11 mouse cellular contexts compared by ENCODE assay signal in genomic region chr11:102770662-102771435, GRCm38 (mm10). TPM values are rescaled to one million over a fixed set of nuclear protein-coding genes. Genes with fewer than 3 reads are reported as not detected.
DNase-seq lines count a peak whose midpoint lies in the region; ATAC-seq lines count a peak whose summit lies in the region.
"Had no signal": no experiment of that assay in that cellular context is flagged by ENCODE, and none has a peak within 500 bp of the region (broad histone marks: within the 10 kb centered on the region; RNA-seq: fewer than 3 reads in every experiment).

No protein-coding gene starts in this region.

- peak overlapping the region; percentile 7; the same call in 1 of the 2 replicates for H3K9ac ChIP-seq in heart, embryonic 14.5 days (ENCODE audit: low read length)
- peak overlapping the region; percentile 36 for H3K9ac ChIP-seq in embryonic facial prominence, embryonic 13.5 days

- WGBS in heart, embryonic 14.5 days, result 28% methylated on average over 15 of the region's 15 CpGs
- 28% methylated on average over 15 of the region's 15 CpGs for WGBS in embryonic facial prominence, embryonic 13.5 days

- H3K36me3 ChIP-seq in heart, embryonic 14.5 days (ENCODE audit: control insufficient read depth, insufficient read depth, low read length), result no peaks in the 10 kb centered on the region
- H3K36me3 ChIP-seq in embryonic facial prominence, embryonic 13.5 days, result no peaks in the 10 kb centered on the region

- ATAC-seq in heart, embryonic 14.5 days (ENCODE audit: insufficient number of reproducible peaks, insufficient read depth, low FRiP score, low read depth), result no peak
- no peak for ATAC-seq in embryonic facial prominence, embryonic 13.5 days (ENCODE audit: insufficient number of reproducible peaks, insufficient read depth, low FRiP score, low TSS enrichment, low read depth)

- no peak for DNase-seq in heart, postnatal 4 days
- DNase-seq in right cerebral cortex, postnatal 14 days, result peak; percentile 12
- no peak for DNase-seq in right cerebral cortex, adult 18-20 months
- peak; percentile 96 for DNase-seq in retina, postnatal 1 day
- no peak for DNase-seq in thymus, postnatal 4 days
- DNase-seq: adrenal gland, postnatal 14 days; gastrocnemius, postnatal 10 days; kidney, postnatal 14 days had no signal

- H3K4me3 ChIP-seq in heart, embryonic 14.5 days (ENCODE audit: control insufficient read depth in 1 of 2, insufficient read depth in 1 of 2, low read depth in 1 of 2, low read length in 2 of 2), result no peak overlapping the region
- no peak overlapping the region for H3K4me3 ChIP-seq in embryonic facial prominence, embryonic 13.5 days

- peak overlapping the region; percentile 59 to 61; a peak in 3 of 4 replicates for H3K27ac ChIP-seq in heart, embryonic 14.5 days (replicated peaks in 1 of 2; ENCODE audit: control insufficient read depth in 1 of 2, insufficient read depth in 1 of 2, low read depth in 2 of 2, low read length in 2 of 2)
- H3K27ac ChIP-seq in embryonic facial prominence, embryonic 13.5 days, result 0 out of 2 replicates have a peak overlapping the region, but pooled peaks have one; percentile 16

- H3K4me2 ChIP-seq in heart, embryonic 14.5 days (ENCODE audit: low read length), result peak overlapping the region; percentile 37; the same call in 1 of the 2 replicates
- H3K4me2 ChIP-seq in embryonic facial prominence, embryonic 13.5 days, result no peak overlapping the region
- H3K4me2 ChIP-seq: liver, embryonic 11.5 days had no signal

- no peaks in the 10 kb centered on the region for H3K9me3 ChIP-seq in heart, embryonic 14.5 days (ENCODE audit: control insufficient read depth, low read length)
- H3K9me3 ChIP-seq in embryonic facial prominence, embryonic 13.5 days, result no peaks in the 10 kb centered on the region

- H3K4me1 ChIP-seq in heart, embryonic 14.5 days (ENCODE audit: control insufficient read depth in 2 of 2, insufficient read depth in 2 of 2, low read length in 2 of 2), result peaks cover 15 to 24% of the 10 kb centered on the region in 2 experiments
- peaks cover 36% of the 10 kb centered on the region for H3K4me1 ChIP-seq in embryonic facial prominence, embryonic 13.5 days

- no peaks in the 10 kb centered on the region; the same call in 1 of the 2 replicates for H3K27me3 ChIP-seq in heart, embryonic 14.5 days (ENCODE audit: control insufficient read depth, insufficient read depth, low read length)
- H3K27me3 ChIP-seq in embryonic facial prominence, embryonic 13.5 days, result peaks cover 4% of the 10 kb centered on the region; the same call in 1 of the 2 replicates

RNA-seq across cellular contexts. Expression of gene Adam11, which starts 9.6 kb away (rescaled TPM):
- polyA plus RNA-seq in heart, embryonic 14.5 days (2014; fragmentation: Nextera tagmentation; extraction: Ambion mirVana), result 5.9 and 7.3 TPM in 2 replicates
- total RNA-seq in heart, postnatal 4 days (2021), result 1 to 10 TPM; 6.9 TPM
- polyA plus RNA-seq in embryonic facial prominence, embryonic 13.5 days (2015; fragmentation: Nextera tagmentation; extraction: Ambion mirVana), result 13.8 and 14.4 TPM in 2 replicates

RNA-seq across cellular contexts. Expression of gene Gjc1, which starts 48.7 kb away (rescaled TPM):
- 53.8 and 54.9 TPM in 2 replicates for polyA plus RNA-seq in heart, embryonic 14.5 days (2014; fragmentation: Nextera tagmentation; extraction: Ambion mirVana)
- 10 to 100 TPM; 78.3 to 83.0 TPM for total RNA-seq in heart, postnatal 4 days (2021)
- 75.7 and 81.9 TPM in 2 replicates for polyA plus RNA-seq in embryonic facial prominence, embryonic 13.5 days (2015; fragmentation: Nextera tagmentation; extraction: Ambion mirVana)

Comparison
In these comparisons a context has a peak if more than half of its experiments do, and no peak if none do; other contexts are left out.
1. DNase-seq: peak in right cerebral cortex, postnatal 14 days (single experiment) and retina, postnatal 1 day (single experiment); none in heart, postnatal 4 days (single experiment), right cerebral cortex, adult 18-20 months (single experiment) and thymus, postnatal 4 days (single experiment).